Mouse (Mus musculus) lung, postnatal 0 days (tissue): ENCODE results near the gene Abcb4.

Source experiments
- CTCF ChIP-seq: IDR thresholded peaks from 2 replicates; pipeline ENCODE4 v1.5.1; 2016; ENCODE audit warnings: antibody characterized with exemption, mild to moderate bottlenecking
- EP300 ChIP-seq: IDR thresholded peaks from 2 replicates; pipeline ENCODE4 v1.6.1; 2016; ENCODE audit warnings: antibody characterized with exemption, mild to moderate bottlenecking, control low read depth

DNA sequence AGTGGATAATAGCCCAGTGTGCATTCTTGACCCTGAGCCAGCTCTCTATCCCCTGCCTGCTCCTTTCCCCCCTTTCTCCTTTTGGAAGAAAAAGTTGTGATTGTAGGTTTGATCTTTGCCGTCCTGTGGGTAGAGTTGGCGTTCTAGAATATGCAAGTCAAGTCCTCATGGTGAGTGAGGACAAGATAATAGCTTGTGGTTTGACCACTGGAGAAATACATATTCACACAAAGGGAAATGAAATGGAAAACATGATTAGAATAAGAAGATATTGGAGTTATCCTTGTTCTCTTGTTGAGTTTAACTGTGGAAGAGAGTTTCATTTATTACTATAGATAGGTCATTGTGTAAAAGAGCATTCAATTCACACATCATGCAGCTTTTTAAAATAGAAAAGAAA lies 22.9 kb downstream of the Abcb4 start:
- TF ChIP-seq CTCF = no peak
- no peak for TF ChIP-seq EP300
